Mouse (Mus musculus) liver, embryonic 14.5 days (tissue): Measurements from ENCODE around the gene Cdk19.

Experiments
- CTCF ChIP-seq: IDR thresholded peaks from 2 replicates; pipeline ENCODE4 v1.5.1; 2016; ENCODE audit warnings: antibody characterized with exemption, low read depth, control low read depth
- EP300 ChIP-seq: IDR thresholded peaks from 2 replicates; pipeline ENCODE4 v1.6.1; 2016; ENCODE audit warnings: antibody characterized with exemption, low read depth

DNA sequence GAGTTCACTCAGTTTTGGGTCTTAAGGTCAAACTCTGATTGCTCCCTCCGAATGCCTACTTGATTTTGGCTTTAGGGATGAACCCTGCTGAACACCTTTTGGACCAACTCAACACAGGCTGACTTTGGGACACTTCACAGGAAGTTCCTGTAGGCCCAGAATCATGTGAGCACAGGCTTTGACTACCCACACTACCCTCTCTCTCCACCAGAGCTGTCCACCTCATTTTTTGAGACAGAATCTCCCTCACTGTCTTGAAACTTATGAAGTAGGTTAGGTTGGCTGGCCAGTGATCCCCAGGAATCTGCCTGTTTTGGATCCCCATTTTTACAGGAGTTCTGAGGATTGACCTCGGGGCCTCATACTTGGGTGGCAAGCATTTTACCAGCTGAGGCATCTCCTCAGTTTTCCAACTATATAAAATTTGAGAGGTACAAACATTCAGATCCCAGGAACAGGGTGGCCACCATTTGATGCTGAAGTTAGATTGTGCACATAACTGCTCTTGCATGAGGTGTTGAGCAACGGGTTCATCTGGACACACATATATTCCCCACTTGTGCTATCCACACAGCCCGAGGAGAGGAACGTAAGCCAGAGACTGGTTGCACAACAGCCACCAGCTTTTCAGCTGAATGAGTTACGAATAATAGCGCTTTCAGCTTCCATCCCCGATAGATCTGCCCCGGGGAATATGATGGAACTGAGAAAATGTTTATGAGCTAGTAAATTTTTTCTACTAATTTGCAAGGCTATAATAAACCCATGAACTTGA is 184.9 kb downstream of the Cdk19 start:
- TF ChIP-seq CTCF (no peak), EP300 (no peak)
